Mouse (Mus musculus) heart, adult 2 months (tissue): ENCODE results near the gene Gm39653.

Source experiments
- CTCF ChIP-seq: fragments of 200-600 bp; IDR thresholded peaks from 2 replicates; pipeline ENCODE4 v1.8.1; 2022; ENCODE audit warnings: antibody characterized with exemption, mild to moderate bottlenecking, moderate library complexity
- POLR2A ChIP-seq: fragments of 200-500 bp; IDR thresholded peaks from 2 replicates; pipeline ENCODE4 v1.6.1; 2011; ENCODE audit warnings: mild to moderate bottlenecking, low read depth, low read length, control low read depth; ENCODE audit not compliant: insufficient read depth

GRCm38 (mm10) chr1:63603870-63604500, 11.8 kb upstream of the Gm39653 start:
- TF ChIP-seq CTCF = no peak
- no peak for TF ChIP-seq POLR2A
